Mouse (Mus musculus): Measurements from ENCODE around the gene Samd4b.

DNA sequence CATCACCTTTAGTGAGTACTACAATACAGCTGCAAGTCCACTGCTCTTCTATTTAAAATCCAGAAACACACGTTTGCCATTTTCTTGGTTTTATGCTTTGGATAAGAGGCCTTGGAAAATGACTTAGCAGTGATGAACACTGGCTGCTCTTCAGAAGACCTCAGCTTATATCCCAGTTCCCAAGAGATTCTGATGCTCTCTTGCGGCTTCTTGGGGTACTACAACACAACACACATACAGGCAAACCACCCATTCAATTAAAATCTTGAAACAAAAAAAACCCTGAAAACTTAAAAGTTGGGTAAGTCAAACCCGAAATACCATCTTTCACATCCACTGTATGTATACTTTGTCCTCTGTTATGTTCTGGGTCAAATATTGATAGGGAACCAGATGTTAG lies 199.9 kb downstream of the Samd4b start:
- TF ChIP-seq POLR2A (IDR thresholded peaks at IDR 0.05; ENCODE audit: borderline replicate concordance, extremely low read depth, low read depth, low read length) = no peak
- no peak for TF ChIP-seq CTCF (IDR thresholded peaks at IDR 0.05; ENCODE audit: insufficient read depth, low read length)

Data from lung, adult 2 months (tissue).